Mouse (Mus musculus) hindbrain, embryonic 13.5 days (tissue): Measurements from ENCODE around the gene Vsir. TPM values are rescaled to one million over a fixed set of nuclear protein-coding genes. Genes with fewer than 3 reads are reported as not detected.
A peak's percentile ranks its signal among the peaks of the same experiment; 100 is the strongest.

ENCODE experiments used
- ATAC-seq: fragments of 200-750 bp; cut with Nextera tagmentation; 2 replicates; pipeline ENCODE4 v1.8.0; 2017; ENCODE audit warnings: moderate TSS enrichment; ENCODE audit not compliant: low FRiP score
- H3K27ac ChIP-seq: fragments of 300-500 bp; sonication (generic); 2 replicates; pipeline ENCODE4 v1.5.1; 2015; ENCODE audit warnings: inconsistent platforms, mild to moderate bottlenecking, moderate library complexity
- H3K27me3 ChIP-seq: fragments of 300-500 bp; sonication (generic); 2 replicates; pipeline ENCODE4 v1.6.1; 2015; ENCODE audit warnings: mild to moderate bottlenecking, inconsistent platforms
- H3K36me3 ChIP-seq: fragments of 300-500 bp; sonication (generic); 2 replicates; pipeline ENCODE4 v1.6.1; 2015; ENCODE audit warnings: mild to moderate bottlenecking, inconsistent platforms
- H3K4me1 ChIP-seq: fragments of 300-500 bp; sonication (generic); replicated peaks from 2 replicates; pipeline ENCODE4 v1.6.1; 2015; ENCODE audit warnings: inconsistent platforms
- H3K4me2 ChIP-seq: fragments of 300-500 bp; sonication (generic); 2 replicates; pipeline ENCODE4 v1.6.1; 2015; ENCODE audit warnings: inconsistent platforms, mild to moderate bottlenecking, moderate library complexity
- H3K4me3 ChIP-seq: fragments of 300-500 bp; sonication (generic); 2 replicates; pipeline ENCODE4 v1.5.1; 2015; ENCODE audit warnings: mild to moderate bottlenecking, inconsistent platforms
- H3K9ac ChIP-seq: fragments of 300-500 bp; sonication (generic); 2 replicates; pipeline ENCODE4 v1.6.1; 2015; ENCODE audit warnings: mild to moderate bottlenecking, inconsistent platforms
- H3K9me3 ChIP-seq: fragments of 300-500 bp; sonication (generic); 2 replicates; pipeline ENCODE4 v1.6.1; 2016; ENCODE audit warnings: inconsistent platforms
- WGBS: fragments of 180-500 bp; shearing (Covaris S2); methylation state at CpG from one replicate; pipeline ENCODE4 v1.1.7; 2015; 5-methylcytosine and 5-hydroxymethylcytosine counted together
- polyA plus RNA-seq: library from polyadenylated mRNA; unstranded; fragments of >200 nt; fragmentation: Nextera tagmentation; extraction: Ambion mirVana; gene quantifications from 2 replicates; pipeline ENCODE4 v1.2.1, GENCODE M21; 2015

Gene Vsir
- polyA plus RNA-seq, 1 experiment from 2014 or later, result 2.2 TPM

GRCm38 (mm10) chr10:60398051-60398814, 51.6 kb downstream of the Vsir start:
- Histone ChIP-seq H3K36me3 (no peaks in the 10 kb centered on the region), H3K9me3 (no peaks in the 10 kb centered on the region)
- WGBS, result 89% methylated on average over 10 of the region's 10 CpGs

GRCm38 (mm10) chr10:60399449-60399848, 52.8 kb downstream of the Vsir start, which contains the start of gene Gm17455:
Gene Gm17455 (plus strand): TSS chr10:60399726.
- peak within 1 kb of the TSS; percentile 71 for H3K27ac ChIP-seq
- H3K36me3 ChIP-seq, result no peaks in the 10 kb centered on the region
- ATAC-seq, result peak; percentile 62; the same call in 1 of the 2 replicates
- H3K27me3 ChIP-seq, result no peaks in the 10 kb centered on the region
- peaks cover 35% of the 10 kb centered on the region for H3K4me1 ChIP-seq
- peak within 1 kb of the TSS; percentile 26 for H3K4me2 ChIP-seq
- H3K9ac ChIP-seq, result peak within 1 kb of the TSS; percentile 49; the same call in 1 of the 2 replicates
- H3K4me3 ChIP-seq, result no peak within 1 kb of the TSS
- 36% methylated on average over 7 of the region's 7 CpGs for WGBS
- H3K9me3 ChIP-seq, result no peaks in the 10 kb centered on the region

More at GRCm38 (mm10) chr10:60398051-60398814, 51.6 kb downstream of the Vsir start:
- Histone ChIP-seq H3K4me3 (no peak overlapping the region), H3K27me3 (no peaks in the 10 kb centered on the region), H3K4me2 (no peak overlapping the region), H3K9ac (no peak overlapping the region), H3K27ac (no peak overlapping the region), H3K4me1 (peaks cover 40% of the 10 kb centered on the region)
- ATAC-seq, result no peak

- Histone ChIP-seq H3K27ac (peak overlapping the region; percentile 71), H3K9ac (peak overlapping the region; percentile 49; the same call in 1 of the 2 replicates), H3K9me3 (no peaks in the 10 kb centered on the region), H3K4me2 (peak overlapping the region; percentile 26), H3K27me3 (no peaks in the 10 kb centered on the region), H3K4me1 (peaks cover 28% of the 10 kb centered on the region), H3K36me3 (no peaks in the 10 kb centered on the region), H3K4me3 (no peak overlapping the region)
- no peak for ATAC-seq
- 75% methylated on average over 11 of the region's 11 CpGs for WGBS
Observed at GRCm38 (mm10) chr10:60400507-60401295, 54.0 kb downstream of the Vsir start.

DNA sequence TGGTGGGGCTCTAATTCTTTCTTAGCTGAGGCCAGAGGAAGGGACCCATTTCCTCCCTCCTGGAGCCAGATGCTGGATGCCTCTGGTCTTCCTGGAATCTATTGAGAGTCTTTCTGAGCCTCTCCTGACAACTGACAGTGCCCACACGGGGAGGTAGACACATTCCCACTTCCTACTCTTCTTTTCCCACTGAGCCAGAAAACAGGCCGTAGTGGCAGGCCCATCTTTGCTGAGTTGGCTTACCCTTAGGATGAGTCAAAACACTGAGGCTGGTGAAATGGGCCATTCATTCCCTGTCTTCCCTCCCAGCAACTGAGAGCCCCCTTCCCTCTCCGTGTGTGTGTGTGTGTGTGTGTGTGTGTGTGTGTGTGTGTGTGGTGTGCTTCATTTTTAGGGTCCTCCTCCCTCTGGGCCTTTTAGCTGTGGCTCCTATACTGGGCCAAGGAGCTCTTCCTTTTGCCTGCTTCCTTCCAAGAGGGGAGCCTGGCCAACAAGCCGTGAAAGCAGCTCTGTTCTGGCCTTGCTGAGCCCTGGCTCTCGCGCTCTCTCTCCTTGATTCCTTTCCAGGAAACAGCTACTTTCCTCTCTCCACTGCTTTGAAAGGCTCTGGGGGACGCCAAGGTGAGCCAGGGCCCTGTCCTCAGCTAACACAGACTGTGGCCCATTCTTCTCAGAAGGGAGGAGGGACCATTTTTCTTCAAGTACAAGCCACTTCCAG, 59.0 kb downstream of the Vsir start:
- Histone ChIP-seq H3K36me3 (no peaks in the 10 kb centered on the region), H3K4me3 (no peak overlapping the region), H3K9ac (no peak overlapping the region), H3K4me2 (no peak overlapping the region), H3K27me3 (peaks cover 16% of the 10 kb centered on the region), H3K27ac (peak overlapping the region; percentile 24; the same call in 1 of the 2 replicates), H3K9me3 (no peaks in the 10 kb centered on the region), H3K4me1 (peaks cover 10% of the 10 kb centered on the region; the same call in 1 of the 2 replicates)
- ATAC-seq, result no peak
- WGBS, result 55% methylated on average over 7 of the region's 7 CpGs

DNA sequence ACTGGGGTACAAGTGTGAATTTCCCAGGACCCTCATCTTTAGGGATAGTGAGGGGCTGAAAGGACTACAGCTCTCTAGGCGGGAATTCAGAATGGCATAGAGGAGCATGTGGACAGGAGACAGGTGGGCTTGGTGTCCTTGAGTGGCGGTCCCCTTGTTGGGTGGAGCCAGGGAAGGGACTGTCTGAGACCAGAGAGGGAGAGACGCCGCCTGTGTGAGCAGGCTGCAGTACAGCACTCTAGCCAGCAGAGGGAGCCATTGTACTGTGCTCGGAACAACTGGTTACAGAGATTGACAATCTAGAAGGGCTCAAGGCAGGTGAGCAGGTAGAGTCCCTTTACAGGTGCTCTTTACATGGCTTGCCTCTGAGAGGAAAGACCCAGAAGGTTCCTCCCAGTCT, 61.2 kb downstream of the Vsir start:
- ATAC-seq, result peak; percentile 48; the same call in 1 of the 2 replicates

DNA sequence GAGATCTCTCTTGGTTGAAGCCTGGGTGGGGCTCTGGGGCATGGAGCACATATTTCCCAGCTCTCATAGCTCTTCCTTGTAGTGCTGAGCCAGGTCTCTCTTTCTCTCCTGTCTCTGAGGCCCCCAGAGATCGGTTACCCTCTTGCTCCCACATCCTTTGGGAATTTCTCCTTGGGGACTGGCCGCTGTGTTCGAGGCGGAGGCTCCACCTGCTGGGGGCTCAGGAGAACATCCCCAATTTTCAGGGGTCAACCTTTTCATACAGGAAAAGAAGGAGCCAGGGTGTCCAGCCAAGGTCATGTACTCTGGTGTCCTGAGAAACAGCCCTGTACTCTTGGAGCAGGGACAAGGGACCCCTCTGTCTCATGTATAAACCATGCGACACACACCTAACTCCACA, 65.1 kb downstream of the Vsir start:
- peaks cover 6% of the 10 kb centered on the region; the same call in 1 of the 2 replicates for H3K4me1 ChIP-seq
- peaks cover 35% of the 10 kb centered on the region for H3K27me3 ChIP-seq
- ATAC-seq, result no peak
- no peaks in the 10 kb centered on the region for H3K36me3 ChIP-seq
- no peak overlapping the region for H3K4me2 ChIP-seq
- H3K4me3 ChIP-seq, result no peak overlapping the region
- 35% methylated on average over 5 of the region's 5 CpGs for WGBS
- no peaks in the 10 kb centered on the region for H3K9me3 ChIP-seq
- H3K9ac ChIP-seq, result no peak overlapping the region
- H3K27ac ChIP-seq, result no peak overlapping the region

More for the DNA sequence above, 61.2 kb downstream of the Vsir start:
- Histone ChIP-seq H3K9me3 (no peaks in the 10 kb centered on the region), H3K27me3 (peaks cover 28% of the 10 kb centered on the region), H3K27ac (no peak overlapping the region), H3K9ac (no peak overlapping the region), H3K4me2 (no peak overlapping the region), H3K36me3 (no peaks in the 10 kb centered on the region), H3K4me3 (no peak overlapping the region), H3K4me1 (0 out of 2 replicates have a peak, but pooled peaks cover 9% of the 10 kb centered on the region)
- 7% methylated on average over 5 of the region's 5 CpGs for WGBS

DNA sequence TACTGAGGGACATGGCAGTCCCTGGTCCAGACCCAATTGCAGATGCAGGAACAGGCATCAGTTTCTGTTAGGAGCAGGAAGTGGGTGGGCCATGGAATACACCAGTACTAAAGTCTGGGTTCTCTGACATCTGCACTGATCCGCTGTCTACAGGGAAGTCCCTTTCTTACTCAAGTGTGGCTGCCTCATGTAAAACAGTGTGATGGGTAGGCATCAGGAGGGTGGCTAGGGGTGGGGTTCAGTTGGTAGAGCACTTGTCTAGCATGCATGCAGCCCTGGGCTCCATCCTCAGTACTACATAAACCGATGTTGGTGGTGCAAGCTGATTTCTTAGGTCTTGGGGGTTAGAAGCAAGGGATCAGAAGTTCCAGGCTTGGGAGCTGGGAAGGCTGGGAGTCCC, 67.1 kb downstream of the Vsir start:
- H3K4me2 ChIP-seq, result no peak overlapping the region
- no peak for ATAC-seq
- H3K9me3 ChIP-seq, result no peaks in the 10 kb centered on the region
- H3K4me3 ChIP-seq, result no peak overlapping the region
- WGBS, result 85% methylated on average over 2 of the region's 2 CpGs
- peaks cover 6% of the 10 kb centered on the region; the same call in 1 of the 2 replicates for H3K4me1 ChIP-seq
- peaks cover 28% of the 10 kb centered on the region for H3K27me3 ChIP-seq
- H3K27ac ChIP-seq, result no peak overlapping the region
- no peak overlapping the region for H3K9ac ChIP-seq
- H3K36me3 ChIP-seq, result no peaks in the 10 kb centered on the region

- 93% methylated on average over 2 of the region's 2 CpGs for WGBS
- no peak overlapping the region for H3K27ac ChIP-seq
Observed at GRCm38 (mm10) chr10:60417041-60417440, 70.4 kb downstream of the Vsir start.

DNA sequence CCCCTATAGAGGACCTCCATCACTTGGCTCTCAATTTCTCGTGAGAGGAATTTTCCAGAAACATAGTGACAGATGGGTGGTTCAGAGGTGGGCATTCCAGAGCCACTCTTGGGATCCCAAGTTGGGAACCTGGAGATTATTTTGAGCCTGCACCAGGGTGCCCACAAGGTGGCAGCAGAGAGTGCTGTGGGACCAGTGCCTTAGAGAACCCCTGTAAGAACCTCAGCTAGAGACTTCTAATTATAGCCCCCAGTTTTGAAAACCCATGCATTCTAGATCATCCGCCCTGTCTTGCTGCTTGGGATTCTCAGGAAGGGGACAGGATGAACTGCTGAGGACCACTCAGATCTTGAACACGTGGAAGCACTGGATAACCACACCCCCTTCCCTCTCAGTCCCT, 71.5 kb downstream of the Vsir start:
- 0 out of 2 replicates have a peak, but pooled peaks cover 9% of the 10 kb centered on the region for H3K27me3 ChIP-seq
- no peak overlapping the region for H3K4me3 ChIP-seq
- 21% methylated on average over 3 of the region's 3 CpGs for WGBS
- H3K36me3 ChIP-seq, result no peaks in the 10 kb centered on the region
- H3K9ac ChIP-seq, result no peak overlapping the region
- H3K9me3 ChIP-seq, result no peaks in the 10 kb centered on the region
- H3K27ac ChIP-seq, result no peak overlapping the region
- peaks cover 6% of the 10 kb centered on the region; the same call in 1 of the 2 replicates for H3K4me1 ChIP-seq
- H3K4me2 ChIP-seq, result no peak overlapping the region
- peak; percentile 23; the same call in 1 of the 2 replicates for ATAC-seq

More at GRCm38 (mm10) chr10:60417041-60417440, 70.4 kb downstream of the Vsir start:
- Histone ChIP-seq H3K36me3 (no peaks in the 10 kb centered on the region), H3K4me2 (no peak overlapping the region), H3K9ac (no peak overlapping the region), H3K9me3 (no peaks in the 10 kb centered on the region), H3K4me3 (no peak overlapping the region), H3K27me3 (0 out of 2 replicates have a peak, but pooled peaks cover 9% of the 10 kb centered on the region), H3K4me1 (peaks cover 6% of the 10 kb centered on the region; the same call in 1 of the 2 replicates)
- no peak for ATAC-seq

DNA sequence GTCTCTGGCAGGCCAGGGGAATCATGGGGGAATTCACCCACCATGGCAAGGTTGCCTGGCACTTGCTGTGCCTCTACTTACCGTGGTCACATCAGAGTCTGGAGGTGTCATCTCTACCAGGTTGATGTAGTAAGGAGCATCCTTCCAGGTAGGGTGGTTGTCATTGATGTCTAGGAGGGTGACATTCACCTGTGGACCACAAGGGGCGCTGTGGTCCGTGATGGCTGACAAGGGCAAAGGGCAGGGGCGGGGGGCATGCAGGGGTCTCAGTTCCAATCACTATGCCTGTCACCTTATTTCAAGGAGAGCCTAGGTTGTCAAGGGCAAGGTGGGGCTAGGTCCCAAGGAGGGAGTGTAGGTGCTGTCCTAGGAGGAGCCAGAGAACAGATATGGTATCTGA, 73.0 kb downstream of the Vsir start:
- H3K4me2 ChIP-seq, result no peak overlapping the region
- peaks cover 6% of the 10 kb centered on the region; the same call in 1 of the 2 replicates for H3K4me1 ChIP-seq
- 0 out of 2 replicates have a peak, but pooled peaks cover 2% of the 10 kb centered on the region for H3K27me3 ChIP-seq
- no peak overlapping the region for H3K9ac ChIP-seq
- H3K36me3 ChIP-seq, result no peaks in the 10 kb centered on the region
- H3K9me3 ChIP-seq, result no peaks in the 10 kb centered on the region
- no peak overlapping the region for H3K27ac ChIP-seq
- no peak overlapping the region for H3K4me3 ChIP-seq
- no peak for ATAC-seq
- 25% methylated on average over 4 of the region's 4 CpGs for WGBS
